ENCODE assay signal across 8 mouse cellular contexts in the genomic region with DNA sequence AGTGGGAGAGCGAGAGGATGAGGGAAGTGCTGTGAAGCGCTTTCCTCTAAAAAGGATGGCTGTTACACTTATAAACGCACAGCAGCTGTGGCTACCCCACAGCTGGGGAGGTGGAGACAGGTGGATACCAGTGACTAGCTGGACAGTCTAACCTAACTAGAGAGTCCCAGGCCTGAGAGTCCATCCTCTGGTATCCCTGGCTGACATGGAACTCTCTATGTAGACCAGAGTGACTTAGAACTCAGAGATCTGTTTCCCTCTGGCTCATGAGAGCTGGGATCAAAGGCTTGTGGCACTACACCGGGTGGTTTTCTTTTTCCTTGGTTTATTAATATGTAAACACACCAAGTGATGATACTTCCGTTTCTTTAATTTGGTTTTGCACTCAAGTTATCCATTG. TPM values are rescaled to one million over a fixed set of nuclear protein-coding genes. Genes with fewer than 3 reads are reported as not detected.
DNase-seq lines count a peak whose midpoint lies in the region; ATAC-seq and TF ChIP-seq lines count a peak whose summit lies in the region.

No protein-coding gene starts in this region.

- no peak for TF ChIP-seq EP300 in liver, embryonic 14.5 days (IDR thresholded peaks at IDR 0.05; ENCODE audit: low read depth)

- H3K4me2 ChIP-seq in kidney, postnatal 0 days (ENCODE audit: low read length) = peak overlapping the region; percentile 73
- H3K4me2 ChIP-seq in forebrain, postnatal 0 days (ENCODE audit: low read depth) = peak overlapping the region; percentile 49
- H3K4me2 ChIP-seq in liver, embryonic 14.5 days (ENCODE audit: low read depth) = peak overlapping the region; percentile 54

- no peaks in the 10 kb centered on the region for H3K27me3 ChIP-seq in kidney, postnatal 0 days (ENCODE audit: insufficient read depth, low read length)
- H3K27me3 ChIP-seq in forebrain, postnatal 0 days (ENCODE audit: insufficient read depth, low read length) = no peaks in the 10 kb centered on the region
- no peaks in the 10 kb centered on the region for H3K27me3 ChIP-seq in liver, embryonic 14.5 days (ENCODE audit: control insufficient read depth, insufficient read depth, low read length)

- H3K4me3 ChIP-seq in kidney, postnatal 0 days (replicated peaks; ENCODE audit: low read depth, low read length) = peak overlapping the region; percentile 56
- H3K4me3 ChIP-seq in bone marrow macrophage, adult 2 months (ENCODE audit: insufficient read depth, low read length) = peak overlapping the region; percentile 4; the same call in 1 of the 2 replicates
- H3K4me3 ChIP-seq in forebrain, postnatal 0 days (ENCODE audit: low read depth, low read length) = peak overlapping the region; percentile 51
- H3K4me3 ChIP-seq in liver, embryonic 14.5 days (ENCODE audit: insufficient read depth in 1 of 2, low read depth in 2 of 2, low read length in 2 of 2) = peak overlapping the region; percentile 23 to 60

- no peak for ATAC-seq in kidney, postnatal 0 days (replicated peaks; ENCODE audit: low FRiP score, low read depth)
- ATAC-seq in forebrain, postnatal 0 days = peak; percentile 10
- peak; percentile 1; the same call in 1 of the 2 replicates for ATAC-seq in liver, embryonic 14.5 days (ENCODE audit: insufficient read depth)

- no peak overlapping the region for H3K9ac ChIP-seq in kidney, postnatal 0 days (ENCODE audit: low read depth, low read length)
- no peak overlapping the region for H3K9ac ChIP-seq in forebrain, postnatal 0 days
- no peak overlapping the region for H3K9ac ChIP-seq in liver, embryonic 14.5 days (replicated peaks)

- H3K36me3 ChIP-seq in kidney, postnatal 0 days (ENCODE audit: insufficient read depth, low read length) = peaks cover 14% of the 10 kb centered on the region; the same call in 1 of the 2 replicates
- peaks cover 13% of the 10 kb centered on the region for H3K36me3 ChIP-seq in forebrain, postnatal 0 days (ENCODE audit: insufficient read depth)
- H3K36me3 ChIP-seq in liver, embryonic 14.5 days (replicated peaks; ENCODE audit: control insufficient read depth, insufficient read depth, low read depth) = peaks cover 8% of the 10 kb centered on the region

- WGBS in kidney, postnatal 0 days = 33% methylated on average over 5 of the region's 5 CpGs
- 36% methylated on average over 5 of the region's 5 CpGs for WGBS in forebrain, postnatal 0 days
- 31% methylated on average over 5 of the region's 5 CpGs for WGBS in liver, embryonic 14.5 days (ENCODE audit: insufficient replicate concordance)

- peaks cover 6% of the 10 kb centered on the region; the same call in 1 of the 2 replicates for H3K4me1 ChIP-seq in kidney, postnatal 0 days (replicated peaks; ENCODE audit: insufficient read depth, low read length)
- H3K4me1 ChIP-seq in bone marrow macrophage, adult 2 months (ENCODE audit: control insufficient read depth, insufficient read depth, low read length) = peaks cover 4% of the 10 kb centered on the region; the same call in 1 of the 2 replicates
- H3K4me1 ChIP-seq in forebrain, postnatal 0 days (ENCODE audit: insufficient read depth) = peaks cover 9% of the 10 kb centered on the region; the same call in 1 of the 2 replicates
- peaks cover 3 to 8% of the 10 kb centered on the region in 2 experiments; a peak in 2 of 4 replicates for H3K4me1 ChIP-seq in liver, embryonic 14.5 days (replicated peaks; ENCODE audit: control insufficient read depth in 2 of 2, insufficient read depth in 2 of 2, low read length in 1 of 2)

- no peak for TF ChIP-seq CTCF in kidney, postnatal 0 days (IDR thresholded peaks at IDR 0.05; ENCODE audit: low read depth)
- TF ChIP-seq CTCF in bone marrow macrophage, adult 2 months (IDR thresholded peaks at IDR 0.05; ENCODE audit: low read depth, low read length) = no peak
- no peak for TF ChIP-seq CTCF in forebrain, postnatal 0 days (IDR thresholded peaks at IDR 0.05; ENCODE audit: low read depth)
- TF ChIP-seq CTCF in liver, embryonic 14.5 days (IDR thresholded peaks at IDR 0.05; ENCODE audit: low read depth) = no peak

- H3K27ac ChIP-seq in kidney, postnatal 0 days = no peak overlapping the region
- H3K27ac ChIP-seq in bone marrow macrophage, adult 2 months (ENCODE audit: insufficient read depth, low read depth, low read length) = no peak overlapping the region
- H3K27ac ChIP-seq in forebrain, postnatal 0 days (ENCODE audit: low read depth, low read length) = no peak overlapping the region; the same call in 1 of the 2 replicates
- H3K27ac ChIP-seq in liver, embryonic 14.5 days = no peak overlapping the region

- no peak for DNase-seq in kidney, postnatal 0 days (ENCODE audit: low spot score)
- DNase-seq in kidney, postnatal 25 days = no peak
- DNase-seq in forebrain, postnatal 0 days = no peak
- no peak for DNase-seq in liver, embryonic 14.5 days (ENCODE audit: low read depth in 3 of 3, low spot score in 3 of 3)
- DNase-seq in adrenal gland, postnatal 14 days = no peak
- no peak for DNase-seq in adrenal gland, postnatal 36 days
- no peak for DNase-seq in right cerebral cortex, postnatal 14 days

- TF ChIP-seq POLR2A in bone marrow macrophage, adult 2 months (IDR thresholded peaks at IDR 0.05; ENCODE audit: borderline replicate concordance, low read depth, low read length) = no peak

- H3K9me3 ChIP-seq in kidney, postnatal 0 days (replicated peaks; ENCODE audit: low read length) = no peaks in the 10 kb centered on the region
- H3K9me3 ChIP-seq in forebrain, postnatal 0 days (ENCODE audit: low read length) = no peaks in the 10 kb centered on the region
- no peaks in the 10 kb centered on the region; the same call in 1 of the 2 replicates for H3K9me3 ChIP-seq in liver, embryonic 14.5 days (ENCODE audit: control insufficient read depth, low read length)

RNA-seq across cellular contexts. Expression of a gene that starts 1.7 kb away (rescaled TPM):
- polyA plus RNA-seq in kidney, postnatal 0 days (2015; fragmentation: Nextera tagmentation; extraction: Ambion mirVana) = 8.0 and 9.2 TPM in 2 replicates
- polyA plus RNA-seq in bone marrow macrophage, adult 2 months (2012; ENCODE audit: insufficient read depth, insufficient read length, missing spikeins) = 5.1 and 5.2 TPM in 2 replicates
- total RNA-seq in forebrain, postnatal 0 days (2014; rRNA removed) = 21.9 and 24.9 TPM in 2 replicates
- 9.1 and 9.3 TPM in 2 replicates for polyA plus RNA-seq in forebrain, postnatal 0 days (2015; fragmentation: Nextera tagmentation; extraction: Ambion mirVana)
- polyA plus RNA-seq in liver, embryonic 14.5 days (2012; rRNA removed) = 1.8 and 2.5 TPM in 2 replicates
- polyA plus RNA-seq in liver, embryonic 14.5 days (2014; fragmentation: Nextera tagmentation; extraction: Ambion mirVana) = 3.1 and 4.0 TPM in 2 replicates
- 7.9 and 8.4 TPM in 2 replicates for total RNA-seq in adrenal gland, postnatal 14 days (2021)
- total RNA-seq in adrenal gland, postnatal 36 days (2021) = 10 to 100 TPM in 1 of 2 experiments, 1 to 10 TPM in 1; 9.8 to 11.6 TPM

RNA-seq across cellular contexts. Expression of a gene that starts 49.2 kb away (rescaled TPM):
- not detected in 2 replicates for polyA plus RNA-seq in kidney, postnatal 0 days (2015; fragmentation: Nextera tagmentation; extraction: Ambion mirVana)
- not detected in 2 replicates for polyA plus RNA-seq in bone marrow macrophage, adult 2 months (2012; ENCODE audit: insufficient read depth, insufficient read length, missing spikeins)
- 133 TPM in 2 replicates for total RNA-seq in forebrain, postnatal 0 days (2014; rRNA removed)
- 177 and 286 TPM in 2 replicates for polyA plus RNA-seq in forebrain, postnatal 0 days (2015; fragmentation: Nextera tagmentation; extraction: Ambion mirVana)
- not detected in 2 replicates for polyA plus RNA-seq in liver, embryonic 14.5 days (2012; rRNA removed)
- not detected in 2 replicates for polyA plus RNA-seq in liver, embryonic 14.5 days (2014; fragmentation: Nextera tagmentation; extraction: Ambion mirVana)
- 0.34 and 0.56 TPM in 2 replicates for total RNA-seq in adrenal gland, postnatal 14 days (2021)
- total RNA-seq in adrenal gland, postnatal 36 days (2021) = 1 to 10 TPM in 1 of 2 experiments, under 1 TPM in 1; 0.26 to 2.2 TPM

RNA-seq across cellular contexts. Expression of a gene that starts 49.6 kb away (rescaled TPM):
- polyA plus RNA-seq in kidney, postnatal 0 days (2015; fragmentation: Nextera tagmentation; extraction: Ambion mirVana) = 0.03 TPM in 1 of 2 replicates, not detected in the other
- 0.27 and 0.32 TPM in 2 replicates for polyA plus RNA-seq in bone marrow macrophage, adult 2 months (2012; ENCODE audit: insufficient read depth, insufficient read length, missing spikeins)
- total RNA-seq in forebrain, postnatal 0 days (2014; rRNA removed) = 0.92 and 1.0 TPM in 2 replicates
- 0.21 and 0.63 TPM in 2 replicates for polyA plus RNA-seq in forebrain, postnatal 0 days (2015; fragmentation: Nextera tagmentation; extraction: Ambion mirVana)
- polyA plus RNA-seq in liver, embryonic 14.5 days (2012; rRNA removed) = 0.05 and 0.10 TPM in 2 replicates
- 0.03 TPM in 2 replicates for polyA plus RNA-seq in liver, embryonic 14.5 days (2014; fragmentation: Nextera tagmentation; extraction: Ambion mirVana)
- total RNA-seq in adrenal gland, postnatal 14 days (2021) = 0.07 and 0.26 TPM in 2 replicates
- under 1 TPM; 0.07 to 0.36 TPM for total RNA-seq in adrenal gland, postnatal 36 days (2021)

Comparison
In these comparisons a context has a peak if more than half of its experiments do, and no peak if none do; other contexts are left out.
1. H3K4me3 ChIP-seq: peak in every context shown above with its lines; median percentile 56 in kidney, postnatal 0 days; 51 in forebrain, postnatal 0 days; 42 in liver, embryonic 14.5 days; 4 in bone marrow macrophage, adult 2 months.
2. RNA of a gene that starts 49.2 kb away (polyA plus RNA-seq): 177 to 286 TPM in forebrain, postnatal 0 days; not detected in kidney, postnatal 0 days, not detected in bone marrow macrophage, adult 2 months and not detected in liver, embryonic 14.5 days; every median in the first group is over 100 times any median in the second.
3. Peak in every context shown above with its lines, with median percentiles within 50 percentile points of each other: H3K4me2 ChIP-seq.